Mouse (Mus musculus) heart, postnatal 0 days (tissue): ENCODE data around the gene Patz1. TPM values are rescaled to one million over a fixed set of nuclear protein-coding genes. Genes with fewer than 3 reads are reported as not detected.
A peak's percentile ranks its signal among the peaks of the same experiment; 100 is the strongest.

Experiments used
- ATAC-seq: fragments of 200-750 bp; cut with Nextera tagmentation; 2 replicates; pipeline ENCODE4 v1.8.0; 2017; ENCODE audit warnings: low read depth, moderate number of reproducible peaks, moderate library complexity; ENCODE audit not compliant: insufficient read depth
- DNase-seq: peaks from one replicate; pipeline ENCODE4 v3.0.0-alpha.2; 2016; ENCODE audit warnings: low spot score
- H3K27ac ChIP-seq: fragments of 300-500 bp; sonication (generic); 2 replicates; pipeline ENCODE4 v1.5.1; 2014; ENCODE audit warnings: low read depth, mild to moderate bottlenecking
- H3K27me3 ChIP-seq: fragments of 300-500 bp; sonication (generic); 2 replicates; pipeline ENCODE4 v1.6.1; 2014; ENCODE audit warnings: low read length, mixed read lengths; ENCODE audit not compliant: control insufficient read depth, insufficient read depth
- H3K36me3 ChIP-seq: fragments of 300-500 bp; sonication (generic); replicated peaks from 2 replicates; pipeline ENCODE4 v1.6.1; 2014; ENCODE audit warnings: low read length, mixed read lengths; ENCODE audit not compliant: control insufficient read depth, insufficient read depth
- H3K4me1 ChIP-seq: fragments of 300-500 bp; sonication (generic); 2 replicates; pipeline ENCODE4 v1.6.1; 2014; ENCODE audit warnings: antibody characterized with exemption; ENCODE audit not compliant: control insufficient read depth, insufficient read depth
- H3K4me2 ChIP-seq: fragments of 300-500 bp; sonication (generic); 2 replicates; pipeline ENCODE4 v1.6.1; 2014; ENCODE audit warnings: low read depth, mild to moderate bottlenecking, low read length, moderate library complexity
- H3K4me3 ChIP-seq: fragments of 300-500 bp; sonication (generic); 2 replicates; pipeline ENCODE4 v1.5.1; 2014; ENCODE audit warnings: low read depth, low read length
- H3K9ac ChIP-seq: fragments of 300-500 bp; sonication (generic); replicated peaks from 2 replicates; pipeline ENCODE4 v1.6.1; 2014; ENCODE audit warnings: low read depth, low read length, mixed read lengths
- H3K9me3 ChIP-seq: fragments of 300-500 bp; sonication (generic); replicated peaks from 2 replicates; pipeline ENCODE4 v1.6.1; 2016; ENCODE audit warnings: low read length; ENCODE audit not compliant: control insufficient read depth
- CTCF ChIP-seq: IDR thresholded peaks from 2 replicates; pipeline ENCODE4 v1.5.1; 2016; ENCODE audit warnings: antibody characterized with exemption, control low read depth, low read depth
- EP300 ChIP-seq: IDR thresholded peaks from 2 replicates; pipeline ENCODE4 v1.6.1; 2016; ENCODE audit warnings: antibody characterized with exemption, low read depth
- WGBS: fragments of 180-500 bp; shearing (Covaris S2); extraction: QIAGEN DNeasy Blood & Tissue Kit; methylation state at CpG from one replicate; pipeline ENCODE4 v1.1.7; 2014; 5-methylcytosine and 5-hydroxymethylcytosine counted together
- polyA plus RNA-seq: library from polyadenylated mRNA; unstranded; fragments of >200 nt; fragmentation: Nextera tagmentation; extraction: Ambion mirVana; gene quantifications from 2 replicates; pipeline ENCODE4 v1.2.1, GENCODE M21; 2015
- total RNA-seq: library from RNA; depleted of rRNA; stranded (reverse); fragments of >200 nt; gene quantifications from 2 replicates; pipeline ENCODE4 v1.2.3, GENCODE M21; 2014; ENCODE audit warnings: low replicate concordance

The Patz1 gene
- total and polyA plus RNA-seq, 2 experiments from 2014 or later = 14.0 to 35.6 TPM

- H3K9me3 ChIP-seq = peaks cover 9% of the 10 kb centered on the region
- no peak overlapping the region for H3K9ac ChIP-seq
- H3K4me3 ChIP-seq = no peak overlapping the region
- WGBS = 46% methylated on average over 2 of the region's 2 CpGs
- H3K4me1 ChIP-seq = no peaks in the 10 kb centered on the region
- H3K4me2 ChIP-seq = no peak overlapping the region
- H3K36me3 ChIP-seq = no peaks in the 10 kb centered on the region
- H3K27me3 ChIP-seq = no peaks in the 10 kb centered on the region
- ATAC-seq (no peak), DNase-seq (no peak)
- no peak for TF ChIP-seq CTCF
- no peak for TF ChIP-seq EP300
- H3K27ac ChIP-seq = no peak overlapping the region
Measured at GRCm38 (mm10) chr11:3279729-3280128, 8.9 kb upstream of the Patz1 start.

- peaks cover 9% of the 10 kb centered on the region for H3K9me3 ChIP-seq
- no peak overlapping the region for H3K9ac ChIP-seq
- H3K4me2 ChIP-seq = no peak overlapping the region
- no peaks in the 10 kb centered on the region for H3K4me1 ChIP-seq
- DNase-seq (no peak), ATAC-seq (no peak)
- TF ChIP-seq EP300 (no peak), CTCF (no peak)
- no peaks in the 10 kb centered on the region for H3K27me3 ChIP-seq
- no peaks in the 10 kb centered on the region for H3K36me3 ChIP-seq
- H3K4me3 ChIP-seq = no peak overlapping the region
- H3K27ac ChIP-seq = no peak overlapping the region
- WGBS = 88% methylated on average over 6 of the region's 6 CpGs
Measured at GRCm38 (mm10) chr11:3282887-3283286, 5.8 kb upstream of the Patz1 start.

GRCm38 (mm10) chr11:3283645-3284044 is 5.0 kb upstream of the Patz1 start:
- Histone ChIP-seq H3K36me3 (no peaks in the 10 kb centered on the region), H3K9me3 (peaks cover 9% of the 10 kb centered on the region), H3K4me2 (no peak overlapping the region), H3K4me3 (no peak overlapping the region), H3K9ac (no peak overlapping the region), H3K27ac (no peak overlapping the region), H3K4me1 (peaks cover 4% of the 10 kb centered on the region; the same call in 1 of the 2 replicates), H3K27me3 (no peaks in the 10 kb centered on the region)
- DNase-seq (no peak), ATAC-seq (no peak)
- TF ChIP-seq EP300 = no peak
- TF ChIP-seq CTCF = no peak
- WGBS = 87% methylated on average over 6 of the region's 6 CpGs

GRCm38 (mm10) chr11:3285940-3286339 is 2.7 kb upstream of the Patz1 start:
- ATAC-seq = no peak
- Histone ChIP-seq H3K4me1 (peaks cover 5% of the 10 kb centered on the region), H3K9ac (no peak overlapping the region), H3K4me2 (no peak overlapping the region), H3K27me3 (no peaks in the 10 kb centered on the region), H3K36me3 (no peaks in the 10 kb centered on the region), H3K9me3 (peaks cover 7% of the 10 kb centered on the region), H3K4me3 (no peak overlapping the region), H3K27ac (no peak overlapping the region)
- 75% methylated on average over 3 of the region's 3 CpGs for WGBS
- DNase-seq = no peak
- TF ChIP-seq EP300 (no peak), CTCF (no peak)

GRCm38 (mm10) chr11:3287131-3287530 is 1.5 kb upstream of the Patz1 start:
- no peak overlapping the region for H3K4me3 ChIP-seq
- peaks cover 16% of the 10 kb centered on the region for H3K4me1 ChIP-seq
- no peak for ATAC-seq
- TF ChIP-seq CTCF (no peak), EP300 (no peak)
- no peak overlapping the region for H3K27ac ChIP-seq
- H3K9ac ChIP-seq = no peak overlapping the region
- H3K36me3 ChIP-seq = no peaks in the 10 kb centered on the region
- no peaks in the 10 kb centered on the region for H3K9me3 ChIP-seq
- no peak overlapping the region for H3K4me2 ChIP-seq
- WGBS = 63% methylated on average over 6 of the region's 6 CpGs
- no peaks in the 10 kb centered on the region for H3K27me3 ChIP-seq
- no peak for DNase-seq

DNA sequence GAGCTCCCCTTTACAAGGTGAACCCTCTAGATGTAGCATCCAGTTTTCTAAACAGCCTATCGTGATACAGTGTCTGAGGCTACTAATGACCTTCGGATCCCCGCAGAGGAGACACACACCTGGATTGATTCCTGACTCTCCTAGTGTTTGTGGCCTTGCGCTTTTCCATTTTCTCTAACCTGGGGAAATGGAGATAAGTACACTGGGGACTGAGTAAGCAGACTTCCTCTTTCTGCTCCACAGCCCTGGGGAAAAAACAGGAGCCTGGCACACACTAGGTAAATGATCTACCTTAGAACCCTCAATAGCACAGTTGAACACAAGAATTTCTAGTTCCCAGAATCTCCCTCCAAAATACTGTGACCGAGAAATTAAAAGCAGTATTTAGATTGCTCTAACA is 753 bp upstream of the Patz1 start:
- DNase-seq (no peak), ATAC-seq (no peak)
- peak overlapping the region; percentile 97 for H3K4me2 ChIP-seq
- peaks cover 24% of the 10 kb centered on the region for H3K4me1 ChIP-seq
- H3K36me3 ChIP-seq = no peaks in the 10 kb centered on the region
- H3K27me3 ChIP-seq = no peaks in the 10 kb centered on the region
- H3K27ac ChIP-seq = peak overlapping the region; percentile 98; the same call in 1 of the 2 replicates
- H3K4me3 ChIP-seq = no peak overlapping the region
- H3K9me3 ChIP-seq = no peaks in the 10 kb centered on the region
- TF ChIP-seq CTCF (no peak), EP300 (no peak)
- 71% methylated on average over 5 of the region's 5 CpGs for WGBS
- H3K9ac ChIP-seq = peak overlapping the region; percentile 69; the same call in 1 of the 2 replicates
